Mouse (Mus musculus) heart, embryonic 15.5 days (tissue): Measurements from ENCODE around the gene Bola3. TPM values are rescaled to one million over a fixed set of nuclear protein-coding genes. Genes with fewer than 3 reads are reported as not detected.
"Not testable (repeated sequence)": the region's sequence is repeated elsewhere in the genome, so short reads cannot be mapped to it uniquely, and the experiment has no call there.

Experiments used
- ATAC-seq: fragments of 200-750 bp; cut with Nextera tagmentation; replicated peaks from 2 replicates; pipeline ENCODE4 v1.8.0; 2017; ENCODE audit warnings: low read depth, moderate TSS enrichment; ENCODE audit not compliant: insufficient number of reproducible peaks, insufficient read depth, low FRiP score
- H3K27ac ChIP-seq: fragments of 300-500 bp; sonication (generic); 2 replicates; pipeline ENCODE4 v1.5.1; 2015; ENCODE audit warnings: mild to moderate bottlenecking, inconsistent platforms
- H3K27me3 ChIP-seq: fragments of 300-500 bp; sonication (generic); 2 replicates; pipeline ENCODE4 v1.6.1; 2015; ENCODE audit warnings: inconsistent platforms
- H3K36me3 ChIP-seq: fragments of 300-500 bp; sonication (generic); 2 replicates; pipeline ENCODE4 v1.6.1; 2015; ENCODE audit warnings: mild to moderate bottlenecking, inconsistent platforms
- H3K4me1 ChIP-seq: fragments of 300-500 bp; sonication (generic); replicated peaks from 2 replicates; pipeline ENCODE4 v1.6.1; 2015; ENCODE audit warnings: inconsistent platforms
- H3K4me2 ChIP-seq: fragments of 300-500 bp; sonication (generic); 2 replicates; pipeline ENCODE4 v1.6.1; 2015; ENCODE audit warnings: inconsistent platforms, mild to moderate bottlenecking, moderate library complexity
- H3K4me3 ChIP-seq: fragments of 300-500 bp; sonication (generic); 2 replicates; pipeline ENCODE4 v1.5.1; 2015; ENCODE audit warnings: mild to moderate bottlenecking, inconsistent platforms
- H3K9ac ChIP-seq: fragments of 300-500 bp; sonication (generic); 2 replicates; pipeline ENCODE4 v1.6.1; 2015; ENCODE audit warnings: mild to moderate bottlenecking, inconsistent platforms
- H3K9me3 ChIP-seq: fragments of 300-500 bp; sonication (generic); replicated peaks from 2 replicates; pipeline ENCODE4 v1.6.1; 2016; ENCODE audit warnings: inconsistent platforms
- WGBS: fragments of 180-500 bp; shearing (Covaris S2); methylation state at CpG from one replicate; pipeline ENCODE4 v1.1.7; 2015; ENCODE audit warnings: mixed read lengths; 5-methylcytosine and 5-hydroxymethylcytosine counted together
- polyA plus RNA-seq: library from polyadenylated mRNA; unstranded; fragments of >200 nt; fragmentation: Nextera tagmentation; extraction: Ambion mirVana; gene quantifications from 2 replicates; pipeline ENCODE4 v1.2.1, GENCODE M21; 2015

The Bola3 gene
- polyA plus RNA-seq, 1 experiment from 2014 or later = 294 TPM

DNA sequence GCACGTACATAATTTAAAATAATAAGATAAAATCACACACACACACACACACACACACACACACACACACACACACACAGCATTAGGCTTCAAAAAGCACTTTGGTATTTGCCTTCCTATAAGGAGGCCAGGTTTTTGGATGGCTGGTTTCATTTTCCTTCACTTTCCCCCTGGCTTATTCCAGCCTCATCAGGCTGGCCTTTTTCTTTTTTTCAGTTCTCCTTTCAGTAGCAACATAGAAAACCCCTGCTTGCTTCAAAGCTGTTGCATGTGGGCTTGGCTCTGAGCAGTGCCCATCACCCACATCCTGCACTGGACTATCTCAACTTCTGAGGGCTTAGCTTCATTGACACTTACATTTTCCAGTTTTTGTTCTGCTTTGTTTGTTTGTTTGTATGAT is 27.0 kb upstream of the Bola3 start:
- Histone ChIP-seq H3K36me3 (no peaks in the 10 kb centered on the region), H3K27me3 (no peaks in the 10 kb centered on the region), H3K9me3 (no peaks in the 10 kb centered on the region), H3K4me1 (peaks cover 14% of the 10 kb centered on the region), H3K4me2 (no peak overlapping the region), H3K27ac (no peak overlapping the region), H3K4me3 (no peak overlapping the region), H3K9ac (no peak overlapping the region)
- no peak for ATAC-seq
- WGBS = 46% methylated on average over 1 of the region's 1 CpGs

- Histone ChIP-seq H3K4me3 (no peak overlapping the region), H3K4me1 (peaks cover 18% of the 10 kb centered on the region), H3K9ac (no peak overlapping the region), H3K27ac (no peak overlapping the region), H3K9me3 (no peaks in the 10 kb centered on the region), H3K27me3 (no peaks in the 10 kb centered on the region), H3K36me3 (no peaks in the 10 kb centered on the region), H3K4me2 (no peak overlapping the region)
- 63% methylated on average over 2 of the region's 2 CpGs for WGBS
- no peak for ATAC-seq
Observed at GRCm38 (mm10) chr6:83322794-83323193, 26.2 kb upstream of the Bola3 start.

DNA sequence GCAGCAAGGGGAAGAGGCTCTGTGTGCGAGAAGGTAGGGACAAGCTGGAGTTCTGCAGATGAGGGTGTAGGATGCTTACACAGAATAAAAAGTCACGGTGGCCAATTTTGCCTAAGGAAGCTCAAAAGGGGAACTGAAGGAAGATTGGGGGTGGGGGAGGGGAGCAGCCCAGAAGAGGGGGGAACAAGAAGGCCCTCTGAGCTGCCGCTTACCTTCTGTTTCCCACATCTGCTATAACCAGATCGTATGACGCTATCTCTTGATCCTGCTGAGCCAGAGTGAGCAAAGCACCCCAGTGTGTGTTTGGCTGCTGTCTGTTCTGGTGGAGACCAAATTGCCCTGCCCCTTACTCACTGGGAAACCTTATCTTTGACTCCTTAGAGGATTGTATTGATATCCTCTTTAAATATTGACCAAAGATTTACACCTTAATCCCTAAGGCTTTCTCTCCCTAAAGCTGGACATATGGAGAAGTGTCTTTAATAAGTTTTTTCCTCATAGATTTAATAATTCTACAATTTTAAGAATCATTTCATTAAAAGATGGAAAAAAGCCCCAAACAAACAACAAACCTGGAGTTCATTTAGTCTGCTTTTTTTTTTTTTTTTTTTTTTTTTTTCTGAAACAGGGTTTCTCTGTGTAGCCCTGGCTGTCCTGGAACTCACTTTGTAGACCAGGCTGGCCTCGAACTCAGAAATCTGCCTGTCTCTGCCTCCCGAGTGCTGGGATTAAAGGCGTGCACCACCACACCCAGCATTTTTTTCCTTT is 25.1 kb upstream of the Bola3 start:
- Histone ChIP-seq H3K27ac (no peak overlapping the region), H3K9ac (no peak overlapping the region), H3K4me1 (peaks cover 19% of the 10 kb centered on the region), H3K4me3 (no peak overlapping the region), H3K4me2 (no peak overlapping the region), H3K36me3 (no peaks in the 10 kb centered on the region), H3K27me3 (no peaks in the 10 kb centered on the region), H3K9me3 (no peaks in the 10 kb centered on the region)
- ATAC-seq = no peak
- 58% methylated on average over 8 of the region's 8 CpGs for WGBS

- WGBS = 1% methylated on average over 63 of the region's 65 CpGs
- Histone ChIP-seq H3K36me3 (peaks cover 11% of the 10 kb centered on the region), H3K27ac (peak within 1 kb of the TSS; percentile 95), H3K4me2 (peak within 1 kb of the TSS; percentile 81), H3K9ac (peak within 1 kb of the TSS; percentile 86), H3K27me3 (no peaks in the 10 kb centered on the region), H3K4me3 (peak within 1 kb of the TSS; percentile 86), H3K9me3 (no peaks in the 10 kb centered on the region), H3K4me1 (peaks cover 19% of the 10 kb centered on the region)
- ATAC-seq = peak; percentile 97
Observed at GRCm38 (mm10) chr6:83325525-83326393, 23.2 kb upstream of the Bola3 start, which contains the start of the genes Mthfd2 and Mob1a. Gene Mthfd2, minus strand, starts transcription at chr6:83325908. Gene Mob1a, plus strand, starts transcription at chr6:83326016.

DNA sequence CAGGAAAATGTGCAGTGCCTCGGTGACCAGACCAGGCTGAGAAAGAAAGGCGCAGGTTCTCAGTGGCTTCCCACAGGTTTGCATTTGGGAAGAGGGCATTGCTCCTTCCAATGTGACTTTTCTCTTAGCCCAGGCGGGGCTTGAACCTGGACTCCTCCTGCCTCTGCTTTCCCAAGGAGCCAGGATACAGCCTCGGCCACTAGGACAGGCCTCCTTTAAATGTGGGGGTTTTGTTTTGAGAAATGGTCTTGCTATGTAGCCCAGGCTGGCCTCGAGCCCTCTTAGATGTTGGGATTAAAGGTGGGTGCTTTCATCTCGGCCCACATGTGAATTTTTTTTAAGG is 22.6 kb upstream of the Bola3 start:
- Histone ChIP-seq H3K4me2 (peak overlapping the region; percentile 81), H3K9me3 (no peaks in the 10 kb centered on the region), H3K4me3 (peak overlapping the region; percentile 86), H3K27me3 (no peaks in the 10 kb centered on the region), H3K36me3 (peaks cover 17% of the 10 kb centered on the region), H3K9ac (peak overlapping the region; percentile 86), H3K27ac (peak overlapping the region; percentile 95), H3K4me1 (peaks cover 19% of the 10 kb centered on the region)
- no peak for ATAC-seq
- 3% methylated on average over 6 of the region's 6 CpGs for WGBS

DNA sequence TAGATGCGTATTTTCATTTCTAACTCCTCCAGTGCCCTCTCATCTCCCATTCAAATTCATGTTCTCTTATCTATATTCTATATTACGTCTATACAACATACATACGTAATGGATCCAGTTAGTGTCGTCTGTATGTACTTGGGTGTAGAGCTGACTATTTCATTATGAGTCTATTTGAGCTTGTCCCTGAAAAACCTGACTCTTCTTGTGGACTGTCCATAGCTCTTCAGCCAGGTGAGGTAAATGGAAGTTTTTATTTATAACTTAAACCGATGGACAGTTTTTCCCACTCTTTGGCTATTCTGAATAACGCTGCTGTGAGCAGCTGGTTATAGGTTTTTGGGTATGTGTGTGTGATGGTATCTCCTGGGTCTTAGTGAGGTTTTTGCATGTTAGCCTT is 22.2 kb upstream of the Bola3 start:
- no peaks in the 10 kb centered on the region for H3K9me3 ChIP-seq
- peak overlapping the region; percentile 81 for H3K4me2 ChIP-seq
- H3K4me1 ChIP-seq = peaks cover 19% of the 10 kb centered on the region
- peak overlapping the region; percentile 86 for H3K9ac ChIP-seq
- H3K27ac ChIP-seq = no peak overlapping the region
- peaks cover 21% of the 10 kb centered on the region for H3K36me3 ChIP-seq
- no peaks in the 10 kb centered on the region for H3K27me3 ChIP-seq
- 46% methylated on average over 6 of the region's 6 CpGs for WGBS
- ATAC-seq = no peak
- H3K4me3 ChIP-seq = peak overlapping the region; percentile 86

- Histone ChIP-seq H3K27me3 (no peaks in the 10 kb centered on the region), H3K27ac (no peak overlapping the region), H3K9ac (no peak overlapping the region), H3K4me2 (no peak overlapping the region), H3K36me3 (peaks cover 29% of the 10 kb centered on the region), H3K9me3 (no peaks in the 10 kb centered on the region), H3K4me3 (no peak overlapping the region), H3K4me1 (peaks cover 19% of the 10 kb centered on the region)
- ATAC-seq = no peak
- WGBS = 86% methylated on average over 3 of the region's 3 CpGs
Observed at GRCm38 (mm10) chr6:83327591-83328190, 21.3 kb upstream of the Bola3 start.

DNA sequence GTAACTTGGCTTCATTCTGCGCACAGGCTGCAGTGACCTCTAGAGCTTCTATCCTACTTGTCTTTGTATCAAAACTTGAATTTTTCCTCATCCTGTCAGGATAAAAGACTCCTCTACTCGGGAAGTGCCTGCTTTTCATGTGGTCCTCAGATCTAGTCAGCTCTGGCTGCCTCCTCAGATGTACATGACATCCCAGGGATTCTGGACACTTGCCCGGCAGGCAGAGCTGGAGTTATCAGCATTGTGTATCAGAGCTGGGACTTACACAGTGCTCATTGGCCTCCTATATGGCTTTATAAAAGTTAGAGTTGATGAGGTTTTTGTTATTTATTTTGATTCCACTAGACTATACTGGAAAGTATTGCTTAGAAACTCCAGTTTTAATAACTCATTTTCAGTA is 7.6 kb upstream of the Bola3 start:
- ATAC-seq = no peak
- no peaks in the 10 kb centered on the region for H3K27me3 ChIP-seq
- no peak overlapping the region for H3K27ac ChIP-seq
- H3K9me3 ChIP-seq = no peaks in the 10 kb centered on the region
- H3K4me1 ChIP-seq = no peaks in the 10 kb centered on the region; the same call in 1 of the 2 replicates
- peaks cover 47% of the 10 kb centered on the region for H3K36me3 ChIP-seq
- H3K9ac ChIP-seq = no peak overlapping the region
- H3K4me3 ChIP-seq = no peak overlapping the region
- 58% methylated on average over 3 of the region's 3 CpGs for WGBS
- H3K4me2 ChIP-seq = no peak overlapping the region

GRCm38 (mm10) chr6:83342957-83343356 is 6.0 kb upstream of the Bola3 start:
- H3K27ac ChIP-seq = no peak overlapping the region
- H3K4me2 ChIP-seq = no peak overlapping the region
- H3K9me3 ChIP-seq = no peaks in the 10 kb centered on the region
- H3K36me3 ChIP-seq = peaks cover 44% of the 10 kb centered on the region
- WGBS = 88% methylated on average over 2 of the region's 2 CpGs
- no peak overlapping the region for H3K4me3 ChIP-seq
- H3K9ac ChIP-seq = no peak overlapping the region
- no peaks in the 10 kb centered on the region; the same call in 1 of the 2 replicates for H3K4me1 ChIP-seq
- ATAC-seq = no peak
- H3K27me3 ChIP-seq = no peaks in the 10 kb centered on the region

- not testable (repeated sequence) for H3K9ac ChIP-seq, H3K4me2 ChIP-seq, H3K9me3 ChIP-seq, H3K27ac ChIP-seq, H3K27me3 ChIP-seq, ATAC-seq, H3K4me3 ChIP-seq
- 87% methylated on average over 8 of the region's 8 CpGs for WGBS
- Histone ChIP-seq H3K4me1 (peaks cover 14% of the 10 kb centered on the region), H3K36me3 (peaks cover 22% of the 10 kb centered on the region)
Observed at GRCm38 (mm10) chr6:83345285-83345684, 3.7 kb upstream of the Bola3 start.

DNA sequence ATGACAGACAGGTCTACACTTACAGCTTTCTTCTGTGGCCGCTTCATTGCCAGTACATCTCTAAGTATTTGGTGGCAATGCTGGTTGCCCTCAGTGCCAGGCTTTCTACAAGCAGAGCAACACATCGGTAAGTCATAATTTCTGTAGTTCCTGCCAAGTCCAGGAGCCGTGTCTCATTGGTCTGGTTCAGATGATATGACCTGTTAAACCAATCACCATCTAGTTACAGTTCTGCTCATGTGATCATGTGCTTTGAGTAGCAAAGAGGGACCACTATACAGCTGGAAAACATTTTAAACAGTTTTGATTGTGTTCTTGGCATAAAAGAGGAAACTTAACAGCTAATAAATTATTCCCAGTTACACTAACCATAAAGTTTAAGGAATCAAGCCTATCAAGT is 1.0 kb upstream of the Bola3 start:
- Histone ChIP-seq H3K9me3 (no peaks in the 10 kb centered on the region), H3K4me2 (no peak overlapping the region), H3K27ac (no peak overlapping the region), H3K27me3 (no peaks in the 10 kb centered on the region), H3K36me3 (peaks cover 8% of the 10 kb centered on the region; the same call in 1 of the 2 replicates), H3K9ac (no peak overlapping the region), H3K4me1 (peaks cover 26% of the 10 kb centered on the region), H3K4me3 (no peak overlapping the region)
- 87% methylated on average over 3 of the region's 3 CpGs for WGBS
- ATAC-seq = no peak
